Mouse (Mus musculus) liver, embryonic 13.5 days (tissue): ENCODE results near the gene Grsf1. TPM values are rescaled to one million over a fixed set of nuclear protein-coding genes. Genes with fewer than 3 reads are reported as not detected.

Experiments used
- ATAC-seq: fragments of 200-750 bp; cut with Nextera tagmentation; 2 replicates; pipeline ENCODE4 v1.8.0; 2017; ENCODE audit warnings: low read depth, mild to moderate bottlenecking, moderate number of reproducible peaks, moderate library complexity
- DNase-seq: peaks from one replicate; pipeline ENCODE4 v3.0.0; 2022
- H3K27ac ChIP-seq: fragments of 300-500 bp; sonication (generic); 2 replicates; pipeline ENCODE4 v1.5.1; 2015; ENCODE audit warnings: moderate library complexity, mild to moderate bottlenecking, inconsistent platforms
- H3K27me3 ChIP-seq: fragments of 300-500 bp; sonication (generic); 2 replicates; pipeline ENCODE4 v1.6.1; 2015; ENCODE audit warnings: mild to moderate bottlenecking, inconsistent platforms
- H3K36me3 ChIP-seq: fragments of 300-500 bp; sonication (generic); 2 replicates; pipeline ENCODE4 v1.6.1; 2015; ENCODE audit warnings: mild to moderate bottlenecking, inconsistent platforms
- H3K4me1 ChIP-seq: fragments of 300-500 bp; sonication (generic); replicated peaks from 2 replicates; pipeline ENCODE4 v1.6.1; 2015; ENCODE audit warnings: inconsistent platforms
- H3K4me2 ChIP-seq: fragments of 300-500 bp; sonication (generic); 2 replicates; pipeline ENCODE4 v1.6.1; 2015; ENCODE audit warnings: inconsistent platforms, mild to moderate bottlenecking, moderate library complexity
- H3K4me3 ChIP-seq: fragments of 300-500 bp; sonication (generic); replicated peaks from 2 replicates; pipeline ENCODE4 v1.5.1; 2015; ENCODE audit warnings: mild to moderate bottlenecking, inconsistent platforms
- H3K9ac ChIP-seq: fragments of 300-500 bp; sonication (generic); 2 replicates; pipeline ENCODE4 v1.6.1; 2015; ENCODE audit warnings: mild to moderate bottlenecking, inconsistent platforms
- H3K9me3 ChIP-seq: fragments of 300-500 bp; sonication (generic); replicated peaks from 2 replicates; pipeline ENCODE4 v1.6.1; 2016; ENCODE audit warnings: inconsistent platforms
- WGBS: fragments of 180-500 bp; shearing (Covaris S2); methylation state at CpG from one replicate; pipeline ENCODE4 v1.1.7; 2015; ENCODE audit not compliant: insufficient replicate concordance; 5-methylcytosine and 5-hydroxymethylcytosine counted together
- polyA plus RNA-seq: library from polyadenylated mRNA; unstranded; fragments of >200 nt; fragmentation: Nextera tagmentation; extraction: Ambion mirVana; gene quantifications from 2 replicates; pipeline ENCODE4 v1.2.1, GENCODE M21; 2015

Grsf1 gene
- polyA plus RNA-seq, 1 experiment from 2014 or later = 29.5 TPM

DNA sequence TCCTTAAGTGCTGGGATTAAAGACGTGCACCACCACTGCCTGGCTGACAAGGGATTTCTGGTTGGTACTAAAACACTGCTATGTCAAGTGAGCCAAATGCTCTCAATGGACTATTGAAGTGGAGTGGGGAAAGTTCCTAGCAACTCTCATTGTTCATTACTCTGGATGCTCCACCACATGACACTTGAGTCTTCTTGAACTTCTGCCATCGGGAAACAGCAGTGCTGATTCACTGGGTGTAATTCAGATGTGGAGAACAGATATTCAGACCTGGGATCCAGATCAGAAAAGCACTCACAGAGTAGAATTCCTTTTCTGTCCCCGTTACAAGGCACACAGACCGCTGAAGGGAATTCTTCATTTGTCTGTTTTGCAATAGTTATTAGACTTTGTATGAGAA lies 27.6 kb upstream of the Grsf1 start:
- Histone ChIP-seq H3K4me3 (no peak overlapping the region), H3K27me3 (no peaks in the 10 kb centered on the region), H3K9ac (no peak overlapping the region), H3K27ac (no peak overlapping the region), H3K4me1 (0 out of 2 replicates have a peak, but pooled peaks cover 3% of the 10 kb centered on the region), H3K36me3 (no peaks in the 10 kb centered on the region), H3K4me2 (no peak overlapping the region), H3K9me3 (no peaks in the 10 kb centered on the region)
- 76% methylated on average over 4 of the region's 4 CpGs for WGBS
- no peak for ATAC-seq
- DNase-seq = no peak

GRCm38 (mm10) chr5:88702041-88702440 lies 26.1 kb upstream of the Grsf1 start:
- ATAC-seq (no peak; the same call in 1 of the 2 replicates), DNase-seq (no peak)
- Histone ChIP-seq H3K27me3 (no peaks in the 10 kb centered on the region), H3K4me1 (0 out of 2 replicates have a peak, but pooled peaks cover 3% of the 10 kb centered on the region), H3K36me3 (no peaks in the 10 kb centered on the region), H3K27ac (no peak overlapping the region), H3K9me3 (no peaks in the 10 kb centered on the region), H3K9ac (no peak overlapping the region), H3K4me3 (no peak overlapping the region), H3K4me2 (no peak overlapping the region)
- 57% methylated on average over 4 of the region's 4 CpGs for WGBS

- H3K36me3 ChIP-seq = no peaks in the 10 kb centered on the region
- H3K4me2 ChIP-seq = no peak overlapping the region
- H3K4me3 ChIP-seq = no peak overlapping the region
- H3K9me3 ChIP-seq = no peaks in the 10 kb centered on the region
- DNase-seq (no peak), ATAC-seq (no peak; the same call in 1 of the 2 replicates)
- H3K4me1 ChIP-seq = 0 out of 2 replicates have a peak, but pooled peaks cover 3% of the 10 kb centered on the region
- 71% methylated on average over 4 of the region's 4 CpGs for WGBS
- H3K27me3 ChIP-seq = no peaks in the 10 kb centered on the region
- no peak overlapping the region for H3K9ac ChIP-seq
- H3K27ac ChIP-seq = no peak overlapping the region
Observed at GRCm38 (mm10) chr5:88699251-88699913, 23.4 kb upstream of the Grsf1 start.

DNA sequence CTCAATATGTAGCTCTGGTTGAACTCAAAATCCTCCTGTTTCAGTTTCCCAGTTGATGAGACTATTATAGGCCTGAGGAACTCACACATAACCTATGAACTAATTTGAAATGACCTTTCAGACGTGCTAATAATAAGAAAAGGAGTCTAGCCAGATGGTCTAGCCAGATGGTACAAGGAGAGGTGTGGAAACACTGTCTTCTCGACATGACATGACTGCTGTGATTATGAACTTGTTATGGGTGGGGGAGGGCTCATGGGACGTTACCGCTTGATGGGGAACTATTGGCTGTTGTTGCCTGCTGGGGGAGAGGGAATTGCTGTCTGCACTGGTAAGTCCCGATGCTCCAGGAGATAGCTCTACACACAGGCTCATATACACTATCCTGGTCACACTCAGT lies 21.3 kb upstream of the Grsf1 start:
- H3K9me3 ChIP-seq = no peaks in the 10 kb centered on the region

DNA sequence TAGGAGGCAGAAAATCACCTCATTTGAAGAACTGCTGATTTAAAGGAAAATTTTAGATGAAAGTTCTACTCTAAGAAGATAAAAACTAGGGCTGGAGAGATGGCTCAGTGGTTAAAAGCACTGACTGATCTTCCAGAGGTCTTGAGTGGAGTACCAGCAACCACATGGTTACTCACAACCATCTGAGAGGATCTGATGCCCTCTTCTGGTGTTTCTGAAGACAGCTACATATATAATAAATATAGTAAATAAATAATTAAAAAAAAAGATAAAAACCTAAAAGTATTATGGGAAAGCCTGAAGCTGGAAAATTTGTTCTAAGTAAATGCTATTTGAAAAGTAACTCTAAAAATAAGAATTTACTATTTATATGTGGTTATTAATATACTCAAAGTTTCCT lies 17.1 kb upstream of the Grsf1 start:
- H3K4me3 ChIP-seq = no peak overlapping the region
- H3K27me3 ChIP-seq = no peaks in the 10 kb centered on the region
- peaks cover 10% of the 10 kb centered on the region; the same call in 1 of the 2 replicates for H3K4me1 ChIP-seq
- H3K9ac ChIP-seq = no peak overlapping the region
- no peaks in the 10 kb centered on the region for H3K9me3 ChIP-seq
- no peak overlapping the region for H3K4me2 ChIP-seq
- H3K27ac ChIP-seq = no peak overlapping the region
- no peak for ATAC-seq
- DNase-seq = no peak
- no peaks in the 10 kb centered on the region for H3K36me3 ChIP-seq

More for the DNA sequence above, 21.3 kb upstream of the Grsf1 start:
- 69% methylated on average over 5 of the region's 5 CpGs for WGBS
- Histone ChIP-seq H3K4me2 (no peak overlapping the region), H3K36me3 (no peaks in the 10 kb centered on the region), H3K4me3 (no peak overlapping the region), H3K27me3 (no peaks in the 10 kb centered on the region), H3K4me1 (0 out of 2 replicates have a peak, but pooled peaks cover 5% of the 10 kb centered on the region), H3K9ac (no peak overlapping the region), H3K27ac (no peak overlapping the region)
- ATAC-seq (no peak), DNase-seq (no peak)

GRCm38 (mm10) chr5:88692586-88692985 lies 16.6 kb upstream of the Grsf1 start:
- Histone ChIP-seq H3K36me3 (no peaks in the 10 kb centered on the region), H3K4me1 (peaks cover 13% of the 10 kb centered on the region; the same call in 1 of the 2 replicates), H3K9ac (no peak overlapping the region), H3K4me3 (no peak overlapping the region), H3K27me3 (no peaks in the 10 kb centered on the region), H3K27ac (no peak overlapping the region), H3K9me3 (no peaks in the 10 kb centered on the region), H3K4me2 (no peak overlapping the region)
- WGBS = 77% methylated on average over 4 of the region's 4 CpGs
- ATAC-seq (no peak), DNase-seq (no peak)

DNA sequence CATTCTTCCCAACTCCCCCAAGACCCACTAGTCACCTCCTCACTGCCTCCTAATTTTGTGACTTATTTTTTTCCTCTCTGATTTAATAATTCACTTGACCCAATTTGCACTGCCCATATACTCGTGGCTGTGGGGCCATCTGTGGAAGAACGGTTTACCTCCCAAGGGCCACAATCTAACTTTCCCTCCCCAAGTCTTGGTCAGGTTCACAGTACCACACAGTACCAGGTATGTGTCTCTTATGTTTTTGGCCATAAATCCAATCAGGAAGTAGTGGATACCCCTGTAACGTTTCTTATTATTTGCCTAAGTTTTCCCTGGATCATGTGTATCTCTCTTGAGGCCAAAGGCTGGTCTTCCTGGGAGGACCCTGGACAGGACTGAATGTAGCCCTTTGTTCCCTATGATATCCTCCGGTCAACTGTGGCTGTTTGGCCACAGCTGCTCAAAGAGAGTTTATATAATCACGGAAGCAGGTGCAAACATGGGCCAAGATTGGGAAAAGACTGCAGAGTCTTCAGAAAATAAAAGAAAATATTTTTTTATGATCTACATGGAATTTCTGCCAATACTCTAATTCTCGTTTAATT lies 15.6 kb upstream of the Grsf1 start:
- peak overlapping the region; percentile 34; the same call in 1 of the 2 replicates for H3K27ac ChIP-seq
- ATAC-seq = no peak
- no peak for DNase-seq

GRCm38 (mm10) chr5:88690681-88691505 lies 14.9 kb upstream of the Grsf1 start:
- peak; percentile 27; the same call in 1 of the 2 replicates for ATAC-seq
- DNase-seq = no peak

More for the DNA sequence above, 15.6 kb upstream of the Grsf1 start:
- H3K9me3 ChIP-seq = no peaks in the 10 kb centered on the region
- H3K4me2 ChIP-seq = no peak overlapping the region
- WGBS = 52% methylated on average over 6 of the region's 6 CpGs
- no peak overlapping the region for H3K9ac ChIP-seq
- no peaks in the 10 kb centered on the region for H3K27me3 ChIP-seq
- H3K4me1 ChIP-seq = peaks cover 13% of the 10 kb centered on the region; the same call in 1 of the 2 replicates
- H3K4me3 ChIP-seq = no peak overlapping the region
- no peaks in the 10 kb centered on the region for H3K36me3 ChIP-seq

GRCm38 (mm10) chr5:88689279-88689938 lies 13.4 kb upstream of the Grsf1 start:
- Histone ChIP-seq H3K36me3 (no peaks in the 10 kb centered on the region), H3K4me2 (no peak overlapping the region), H3K4me3 (no peak overlapping the region), H3K4me1 (peaks cover 18% of the 10 kb centered on the region), H3K27ac (no peak overlapping the region), H3K27me3 (peaks cover 17% of the 10 kb centered on the region; the same call in 1 of the 2 replicates), H3K9me3 (no peaks in the 10 kb centered on the region), H3K9ac (no peak overlapping the region)
- DNase-seq (no peak), ATAC-seq (no peak)
- WGBS = 56% methylated on average over 3 of the region's 3 CpGs

More at GRCm38 (mm10) chr5:88690681-88691505, 14.9 kb upstream of the Grsf1 start:
- H3K9me3 ChIP-seq = no peaks in the 10 kb centered on the region
- no peak overlapping the region for H3K9ac ChIP-seq
- 61% methylated on average over 10 of the region's 10 CpGs for WGBS
- peaks cover 13% of the 10 kb centered on the region; the same call in 1 of the 2 replicates for H3K4me1 ChIP-seq
- H3K27ac ChIP-seq = peak overlapping the region; percentile 34; the same call in 1 of the 2 replicates
- no peaks in the 10 kb centered on the region for H3K36me3 ChIP-seq
- no peak overlapping the region for H3K4me2 ChIP-seq
- no peak overlapping the region for H3K4me3 ChIP-seq
- H3K27me3 ChIP-seq = 0 out of 2 replicates have a peak, but pooled peaks cover 3% of the 10 kb centered on the region

DNA sequence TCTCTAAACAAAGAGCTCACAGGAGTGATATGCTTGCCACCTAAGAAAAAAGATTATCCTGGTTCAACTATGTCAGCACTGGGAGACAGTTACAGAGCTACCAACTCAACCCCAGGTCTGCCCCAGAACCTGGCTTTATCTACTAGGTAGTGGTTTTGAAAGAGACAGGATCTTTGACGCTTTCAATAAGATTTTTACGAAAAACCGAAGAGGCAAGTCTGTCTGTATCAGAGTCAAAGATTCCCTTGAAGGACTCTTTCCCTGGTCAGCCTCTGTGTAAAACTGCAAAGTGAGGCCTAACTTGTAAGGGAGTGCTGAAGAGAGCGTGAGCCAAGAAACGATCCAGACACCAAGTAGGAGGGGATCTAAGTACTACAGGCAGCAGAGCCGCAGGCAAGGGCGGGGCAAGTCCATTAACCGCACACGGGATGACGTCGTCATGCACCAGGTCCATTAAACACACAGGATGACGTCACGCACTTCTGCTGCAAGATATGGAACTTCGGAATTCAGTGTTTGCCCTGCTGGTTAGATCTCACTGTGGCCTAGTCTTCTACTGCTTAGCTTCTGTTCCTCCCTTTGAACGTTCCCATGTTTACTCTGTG lies 12.7 kb upstream of the Grsf1 start:
- no peak overlapping the region for H3K27ac ChIP-seq
- WGBS = 60% methylated on average over 15 of the region's 15 CpGs
- H3K27me3 ChIP-seq = peaks cover 24% of the 10 kb centered on the region; the same call in 1 of the 2 replicates
- H3K9ac ChIP-seq = no peak overlapping the region
- peaks cover 20% of the 10 kb centered on the region for H3K4me1 ChIP-seq
- no peaks in the 10 kb centered on the region for H3K9me3 ChIP-seq
- H3K4me3 ChIP-seq = no peak overlapping the region
- DNase-seq (peak; percentile 22), ATAC-seq (peak; percentile 37; the same call in 1 of the 2 replicates)
- no peaks in the 10 kb centered on the region for H3K36me3 ChIP-seq
- no peak overlapping the region for H3K4me2 ChIP-seq
